Mouse (Mus musculus) MEL-GATA-1-ER (cell line): ENCODE measurements at regions not wholly inside any gene's neighbourhood (a gene's known extent, or its start where the extent isn't known, plus 50 kb on each side); places are given as distances from the start of the nearest gene placed in this dataset.

Experiments used
- DNase-seq: peaks from one replicate; pipeline ENCODE4 v3.0.0-alpha.2; 2012; ENCODE audit warnings: low read depth; ENCODE audit errors: extremely low read depth

DNA sequence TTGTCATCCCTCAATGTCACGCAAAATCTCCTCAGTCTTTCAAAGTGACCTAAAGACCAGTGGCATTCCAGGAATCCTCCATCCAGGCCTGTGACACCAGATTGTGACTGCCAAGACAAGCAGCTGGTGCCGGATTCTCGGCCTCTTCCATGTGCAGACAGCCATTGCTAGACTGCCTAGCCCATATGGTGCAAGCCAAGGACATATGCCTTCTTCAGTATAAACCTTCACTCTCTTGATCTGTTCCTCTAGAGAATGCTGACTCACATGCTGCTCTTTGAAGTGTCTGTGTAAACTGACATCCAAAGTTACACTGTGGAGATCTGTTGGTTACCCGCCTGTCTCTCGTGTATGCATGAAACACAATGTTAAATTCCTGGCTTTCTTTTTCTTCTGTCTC, 589.4 kb upstream of the Kdm8 start:
- DNase-seq: no peak

DNA sequence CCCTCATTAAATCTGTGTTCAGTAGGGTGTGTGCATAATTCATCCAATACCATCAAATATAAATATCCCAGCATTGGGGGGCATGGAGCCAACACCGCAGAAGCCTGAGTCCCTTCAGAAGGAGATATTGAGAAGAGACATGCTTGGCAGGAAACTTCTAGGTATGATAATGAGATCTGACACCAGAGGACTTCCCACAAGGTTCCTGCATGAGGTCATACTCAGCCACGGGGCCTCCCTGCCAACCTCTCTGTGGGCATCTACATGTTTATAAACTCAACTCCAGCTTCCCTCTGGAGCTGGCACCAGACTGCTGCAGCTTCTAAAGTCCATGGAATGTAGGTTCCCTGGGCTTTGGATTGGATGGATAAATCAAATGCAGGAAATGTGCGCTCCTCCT, 587.4 kb upstream of the Kdm8 start:
- DNase-seq: no peak

DNA sequence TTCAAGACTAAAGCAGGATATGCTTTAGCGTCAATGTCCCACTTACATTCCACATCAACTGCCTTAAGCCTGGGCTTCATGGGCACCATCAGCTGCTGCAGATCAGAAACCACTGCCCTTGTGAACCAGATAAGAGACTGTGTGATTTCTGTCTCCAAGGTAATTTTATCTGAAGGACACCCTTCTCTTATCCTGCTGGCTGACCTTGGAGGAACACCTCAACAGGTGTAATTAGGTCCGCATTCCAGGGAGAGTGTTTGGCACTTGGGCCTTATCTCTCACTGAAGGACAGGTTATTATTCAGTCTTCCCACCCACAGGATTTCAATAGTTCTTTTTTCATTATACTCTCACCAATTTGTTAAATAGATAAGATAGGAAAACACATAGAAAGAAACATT, 583.1 kb upstream of the Kdm8 start:
- no peak for DNase-seq

DNA sequence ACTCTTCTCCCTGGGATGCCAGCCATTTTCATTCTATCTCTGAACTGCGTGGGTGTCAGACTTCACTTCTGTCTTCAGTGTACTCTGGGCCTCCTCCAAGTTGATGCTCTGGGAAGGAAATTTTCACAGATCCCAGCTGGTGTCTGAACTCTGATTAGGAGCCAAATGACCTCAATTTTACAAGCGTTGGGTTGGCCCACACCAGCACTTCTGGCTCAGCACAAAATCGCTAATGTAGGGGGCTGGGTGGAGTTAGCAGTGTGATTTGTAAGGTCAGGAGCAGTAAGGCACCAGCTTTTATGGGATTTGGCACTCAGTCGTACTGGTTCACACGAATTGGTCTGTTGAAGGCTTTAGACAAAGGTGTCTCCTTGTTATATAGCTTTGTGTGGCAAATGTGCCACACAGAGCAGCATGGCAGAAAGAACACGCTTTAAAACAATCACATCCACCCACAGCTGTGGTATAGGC, 576.3 kb upstream of the Kdm8 start:
- no peak for DNase-seq

DNA sequence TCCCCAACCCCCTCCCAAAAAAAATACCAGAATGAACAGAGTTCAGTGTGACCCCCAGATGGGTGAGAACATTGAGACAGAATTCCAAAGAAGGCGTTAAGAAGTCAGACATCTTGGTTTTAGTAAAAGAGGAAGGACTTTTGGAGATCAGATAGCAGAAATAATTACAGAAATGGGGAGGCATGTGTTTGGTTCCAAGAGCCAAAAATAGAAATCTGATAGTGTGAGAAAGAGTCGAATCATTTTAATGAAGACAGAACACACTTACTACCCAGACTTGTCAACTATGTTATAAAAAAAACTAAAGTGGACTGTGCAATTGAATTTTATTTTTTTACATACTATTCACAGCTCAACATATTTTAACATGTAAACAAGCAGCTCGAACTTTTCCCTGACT, 575.9 kb upstream of the Kdm8 start:
- no peak for DNase-seq

DNA sequence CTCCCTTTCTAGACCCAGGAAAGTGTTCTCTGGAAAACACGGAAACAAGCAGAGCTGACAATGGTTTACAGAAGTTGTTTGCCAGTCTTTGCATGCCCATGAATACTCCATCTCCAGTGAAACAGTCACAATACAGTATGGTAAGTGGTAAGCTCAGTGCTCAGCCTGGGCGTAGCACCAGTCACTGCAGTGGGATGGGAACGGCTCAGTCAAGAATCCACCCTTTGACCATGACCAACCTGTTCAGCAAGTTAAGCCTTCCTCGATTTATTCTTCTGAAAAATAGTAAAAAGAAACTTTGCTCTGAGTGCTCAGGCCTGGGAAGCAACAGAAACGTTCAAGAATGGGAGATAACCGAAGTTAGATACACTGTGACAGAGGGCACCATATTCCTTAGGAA, 563.7 kb upstream of the Kdm8 start:
- no peak for DNase-seq

DNA sequence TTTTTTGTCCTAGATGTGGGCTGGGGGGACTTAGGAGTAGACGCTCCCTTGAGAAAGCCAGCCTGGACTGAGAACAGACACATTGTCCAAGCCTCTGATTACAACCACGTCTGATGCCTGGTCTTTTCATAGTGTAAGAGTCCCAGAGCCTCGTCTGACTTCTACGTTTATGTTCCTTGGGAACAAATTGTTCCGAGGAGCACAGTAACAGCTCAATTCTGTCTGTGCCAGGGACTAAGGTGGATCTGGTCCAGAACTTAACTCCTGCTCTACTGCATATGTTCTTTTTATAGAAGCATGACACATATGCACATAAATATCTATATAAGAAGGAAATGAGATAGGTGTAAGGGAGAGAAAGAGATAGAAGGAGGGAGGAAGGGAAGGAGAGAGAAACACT, 537.2 kb upstream of the Kdm8 start:
- no peak for DNase-seq

DNA sequence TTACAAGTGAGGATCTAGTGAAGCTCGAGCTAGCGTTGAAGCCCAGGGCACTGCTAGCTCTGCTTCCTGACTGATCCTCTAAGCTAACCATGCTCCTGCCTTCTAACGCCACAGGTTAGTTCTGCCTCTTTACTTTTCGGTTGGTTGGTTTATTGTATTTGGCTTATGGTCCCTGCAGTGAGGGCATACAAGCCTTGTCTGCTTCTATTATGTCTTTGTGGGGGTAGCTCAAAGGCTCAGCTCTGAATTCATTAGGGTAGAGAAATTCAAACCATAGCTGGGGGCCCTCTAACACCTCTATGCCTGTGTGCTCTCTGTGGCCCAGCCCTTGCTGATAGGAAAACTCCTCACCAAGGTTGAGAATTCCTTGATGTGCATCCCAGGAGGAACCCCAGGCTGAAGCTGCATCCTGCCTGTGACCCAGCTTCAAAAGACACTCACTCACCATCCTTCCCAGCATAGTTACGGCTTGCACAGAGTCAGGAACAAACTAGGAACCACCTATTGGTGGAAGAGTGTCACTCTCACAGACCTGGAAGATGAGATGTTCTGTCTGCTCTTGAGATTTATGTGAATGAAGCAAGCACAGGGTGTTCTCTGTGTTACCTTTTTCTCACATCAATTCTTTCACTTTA, 536.7 kb upstream of the Kdm8 start:
- DNase-seq: no peak

DNA sequence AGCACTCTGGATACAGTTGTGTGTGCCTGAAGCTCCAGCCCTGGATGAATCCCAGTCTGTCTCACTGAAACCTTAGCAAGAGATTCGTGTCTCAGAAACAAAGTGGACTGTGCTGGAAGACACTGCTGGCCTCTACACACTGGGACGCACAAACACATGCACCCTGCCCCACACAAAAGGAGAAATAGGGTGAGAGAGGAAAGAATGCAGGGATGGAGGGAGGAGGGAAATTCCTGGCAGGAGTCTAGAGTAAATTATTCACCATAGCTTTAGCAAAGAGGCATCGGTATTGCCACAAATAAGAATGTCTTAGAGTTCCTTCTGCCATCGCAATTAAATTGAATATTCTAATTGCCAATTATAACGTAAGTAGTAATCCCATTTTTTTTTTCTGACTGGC, 530.4 kb upstream of the Kdm8 start:
- DNase-seq: no peak

DNA sequence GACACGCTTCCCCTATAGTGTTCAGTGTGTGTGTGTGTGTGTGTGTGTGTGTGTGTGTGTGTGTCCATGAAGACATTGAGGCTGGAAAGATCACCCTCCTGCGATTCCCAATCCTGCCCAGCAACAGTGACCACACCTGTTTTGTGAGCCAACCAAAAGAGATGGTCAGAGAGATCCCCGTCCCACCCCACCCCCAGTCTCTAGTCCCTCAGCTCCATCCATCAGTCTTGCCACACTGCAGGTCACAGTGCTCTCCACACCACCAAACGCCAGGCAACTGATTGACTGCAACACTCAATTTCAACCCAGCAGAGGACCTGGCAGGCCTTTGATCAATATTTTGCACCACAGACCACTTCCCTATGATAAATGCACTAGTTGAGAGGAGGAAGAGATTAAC, 530.0 kb upstream of the Kdm8 start:
- DNase-seq: no peak

DNA sequence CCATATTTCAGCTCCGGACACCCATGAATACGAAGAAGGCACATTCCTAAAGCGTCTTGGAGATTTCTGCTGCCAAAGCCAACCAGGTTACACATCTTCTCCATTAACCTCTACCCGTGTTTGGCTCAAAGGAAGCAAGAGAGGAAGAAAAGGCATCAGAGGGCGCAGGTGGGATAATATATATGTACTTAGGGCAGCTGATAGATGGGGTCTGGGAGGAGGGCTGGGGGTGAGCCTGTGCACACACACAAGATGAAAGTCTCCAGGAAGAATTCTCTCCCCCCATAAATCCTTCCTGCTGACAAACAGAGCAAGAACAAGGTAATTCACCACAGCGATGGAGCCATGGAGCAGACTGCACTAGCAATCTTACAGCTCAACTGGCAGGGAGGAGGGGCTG, 529.5 kb upstream of the Kdm8 start:
- no peak for DNase-seq

DNA sequence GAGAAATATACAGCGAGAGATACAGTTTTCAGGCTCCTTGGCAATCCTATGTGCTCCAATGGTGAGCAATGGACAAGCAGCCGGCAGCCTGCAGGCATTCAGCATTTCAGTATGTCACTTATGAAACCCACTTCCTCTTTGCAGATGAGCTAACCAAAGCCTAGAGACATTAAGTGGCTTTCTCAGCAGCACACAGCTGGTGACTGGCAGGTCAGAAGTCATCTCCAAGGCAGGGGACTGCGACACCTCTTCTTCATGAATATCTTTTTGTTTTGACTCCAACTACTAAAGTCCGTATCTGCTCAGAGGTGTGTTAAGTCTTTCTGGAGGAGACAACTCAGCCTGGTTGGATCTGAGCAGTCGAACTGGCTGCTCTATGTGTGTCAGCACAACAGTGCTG, 528.8 kb upstream of the Kdm8 start:
- DNase-seq: no peak

DNA sequence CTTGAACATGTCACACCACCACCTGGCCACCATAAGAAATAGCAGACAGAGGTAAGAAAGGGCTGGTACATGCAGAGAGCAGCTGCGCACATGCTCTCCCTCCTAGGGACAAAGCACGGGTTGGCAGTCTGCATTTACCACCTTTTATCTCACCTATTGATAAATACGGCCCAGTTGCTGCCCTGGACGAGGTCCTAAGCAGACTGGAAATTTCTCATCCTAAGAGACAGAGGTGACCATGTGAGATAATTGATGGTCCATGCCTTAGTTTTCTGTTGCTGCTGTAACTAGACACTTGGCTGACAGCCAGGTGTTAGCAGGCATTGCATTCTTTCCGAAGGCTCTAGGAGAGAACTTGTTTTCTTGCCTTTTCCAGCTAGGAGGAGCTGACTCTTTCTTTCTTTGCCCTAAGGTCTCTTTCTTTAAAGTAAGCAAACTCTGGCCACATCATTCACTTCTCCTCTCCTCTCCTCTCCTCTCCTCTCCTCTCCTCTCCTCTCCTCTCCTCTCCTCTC, 526.8 kb upstream of the Kdm8 start:
- no peak for DNase-seq

DNA sequence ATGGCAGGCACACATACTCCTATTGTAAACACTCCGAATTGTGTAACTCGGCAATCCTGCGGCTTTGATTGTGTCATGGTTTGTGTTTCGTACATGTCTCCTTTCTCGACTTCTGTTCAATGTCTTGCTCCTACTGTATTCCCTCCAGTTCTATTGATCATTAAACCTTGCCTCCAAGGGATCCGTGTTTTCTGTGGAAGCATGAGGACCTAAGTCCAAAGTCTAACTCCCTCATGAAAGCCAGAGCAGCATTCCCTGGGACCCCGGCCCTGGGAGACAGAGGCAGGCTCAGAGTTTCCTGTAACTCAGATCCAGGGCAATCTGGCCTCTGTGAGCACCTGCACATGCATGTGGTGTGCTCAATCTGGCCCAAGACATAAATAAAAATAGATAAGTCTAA, 521.7 kb upstream of the Kdm8 start:
- DNase-seq: no peak

DNA sequence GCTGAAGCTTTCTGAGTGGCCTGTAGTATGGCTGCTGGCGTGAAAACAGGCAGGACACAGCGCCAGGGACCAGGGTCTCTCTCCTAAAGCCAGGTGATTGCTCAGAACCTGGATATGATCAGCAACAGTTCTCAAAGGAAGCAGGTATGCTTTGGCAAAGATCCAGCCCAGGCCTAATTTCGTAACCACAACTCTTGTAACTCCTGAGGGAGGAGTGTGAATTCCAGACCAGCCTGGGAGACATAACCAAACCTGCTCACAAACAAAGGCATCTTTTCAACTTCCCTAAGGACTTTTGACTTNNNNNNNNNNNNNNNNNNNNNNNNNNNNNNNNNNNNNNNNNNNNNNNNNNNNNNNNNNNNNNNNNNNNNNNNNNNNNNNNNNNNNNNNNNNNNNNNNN, 510.9 kb upstream of the Kdm8 start:
- DNase-seq: no peak

DNA sequence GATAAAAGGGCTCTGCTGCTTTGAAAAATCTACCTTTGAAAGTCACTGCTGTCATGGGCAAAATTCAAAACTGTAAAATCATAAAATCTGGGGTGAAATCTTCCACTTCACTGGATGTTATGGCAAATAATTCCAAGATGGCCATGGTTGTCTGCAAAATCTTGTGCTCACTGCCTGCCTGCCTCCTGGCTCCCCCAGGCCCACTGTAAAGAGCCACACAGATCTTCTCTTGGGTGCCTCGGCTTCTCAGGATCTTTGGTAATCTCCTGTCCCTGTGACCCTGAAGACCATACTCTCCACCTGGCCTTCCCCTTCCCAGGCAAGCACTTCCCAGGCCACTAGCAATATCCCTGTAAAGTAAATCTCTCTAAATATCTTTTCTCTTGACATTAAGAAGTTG, 505.1 kb upstream of the Kdm8 start:
- DNase-seq: no peak

DNA sequence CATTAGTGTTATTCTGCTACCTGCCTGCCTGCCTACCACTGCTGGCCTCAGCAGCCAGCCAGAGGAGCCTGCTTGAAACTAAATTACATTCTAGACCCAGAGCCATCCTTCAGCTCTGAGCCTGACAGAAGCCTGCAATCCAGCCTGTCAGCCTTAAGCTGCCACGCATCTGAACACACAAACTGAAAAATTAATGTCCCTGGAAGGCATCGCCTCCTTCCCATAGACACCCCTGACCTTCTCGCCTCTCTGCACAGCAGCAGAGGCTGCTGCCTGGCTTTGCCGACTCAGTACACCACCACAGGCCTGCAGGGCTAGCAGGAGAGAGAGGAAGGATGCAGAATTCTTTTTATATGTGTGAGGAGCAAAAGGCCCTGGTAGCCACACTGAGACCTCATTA, 502.9 kb upstream of the Kdm8 start:
- DNase-seq: no peak

DNA sequence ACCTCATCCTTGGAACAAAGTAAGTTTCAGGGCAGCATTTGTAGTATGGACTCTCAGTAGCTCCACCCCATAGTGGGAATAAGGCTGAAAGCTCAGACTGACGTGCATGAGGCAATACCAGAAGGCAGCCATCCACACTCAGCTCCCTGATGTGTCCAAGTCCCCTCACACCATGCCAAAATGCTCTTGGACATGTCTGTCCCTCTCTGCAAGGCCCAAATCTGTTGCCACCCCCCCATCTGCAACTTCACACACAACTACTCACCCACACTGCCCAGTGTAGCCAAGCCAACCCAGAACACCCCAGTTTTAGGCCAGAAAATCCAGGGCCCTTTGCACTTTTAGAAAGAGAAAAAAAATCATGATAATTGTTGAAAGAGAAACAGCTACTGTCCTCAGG, 498.1 kb upstream of the Kdm8 start:
- DNase-seq: no peak

DNA sequence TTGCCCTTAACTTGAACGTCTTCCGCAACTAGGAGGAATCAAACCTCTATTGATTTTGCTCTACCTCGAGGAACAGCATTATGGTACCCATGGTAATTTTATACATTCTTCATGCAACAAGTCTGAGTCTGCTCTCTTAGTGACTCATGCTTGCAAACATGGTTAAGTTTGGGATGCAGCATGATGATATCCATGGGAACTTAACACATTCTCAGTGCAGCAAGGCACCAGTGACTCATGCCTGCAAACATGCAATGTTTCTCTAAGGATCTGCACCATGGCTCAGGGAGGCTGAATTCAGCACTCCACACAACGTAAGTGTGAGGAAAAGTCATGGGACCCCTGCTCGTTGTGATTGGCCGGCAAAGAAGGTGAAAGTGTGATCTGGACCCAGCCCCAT, 487.1 kb upstream of the Kdm8 start:
- DNase-seq: no peak

DNA sequence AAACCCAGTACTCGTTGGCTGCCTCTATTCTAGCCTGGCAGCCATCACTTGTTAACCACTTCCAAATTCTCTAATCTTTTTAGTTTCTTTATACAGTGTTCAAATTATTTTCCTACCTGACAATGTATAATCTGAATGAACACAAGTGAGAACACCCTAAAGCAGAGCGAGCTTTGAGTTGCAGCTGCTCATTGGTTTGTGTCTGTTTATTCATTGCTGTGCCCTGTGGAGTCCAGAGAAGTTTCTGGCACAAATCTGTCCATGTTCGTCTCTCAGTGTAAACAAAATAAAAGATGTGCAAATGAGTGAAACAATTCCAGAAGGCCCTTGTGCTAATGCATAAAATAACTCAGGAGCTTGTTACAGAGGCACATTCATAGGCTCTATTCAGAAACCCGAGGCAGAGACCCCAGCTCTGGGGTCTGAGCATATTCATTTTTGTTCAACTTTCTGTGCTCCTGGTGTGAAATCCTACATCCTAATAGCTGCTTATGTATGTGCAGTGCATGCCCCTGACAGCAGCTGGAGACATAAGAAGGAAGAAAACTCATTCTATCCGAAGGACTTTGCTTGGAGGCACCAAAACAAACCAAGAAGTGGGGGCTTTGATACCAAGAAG, 469.5 kb upstream of the Kdm8 start:
- DNase-seq: no peak

DNA sequence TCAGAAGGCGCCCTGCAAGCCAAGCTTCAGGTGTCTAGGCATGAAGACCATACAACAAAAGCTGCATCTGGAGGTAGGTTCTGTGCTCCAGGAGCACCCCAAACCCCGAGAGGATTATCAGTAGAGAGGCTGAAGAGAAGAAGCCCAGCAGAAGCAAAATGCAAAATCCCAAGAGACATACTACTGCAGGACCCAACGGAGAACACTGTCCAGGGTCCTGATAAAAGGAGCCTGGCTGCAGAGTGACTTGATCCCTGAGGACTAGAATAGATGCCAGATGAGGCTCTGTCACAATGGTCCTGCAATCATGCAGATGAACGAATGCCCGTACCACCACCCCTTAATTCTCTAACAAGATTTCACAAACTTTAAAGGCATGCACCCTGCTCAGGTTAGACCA, 455.0 kb upstream of the Kdm8 start:
- no peak for DNase-seq

DNA sequence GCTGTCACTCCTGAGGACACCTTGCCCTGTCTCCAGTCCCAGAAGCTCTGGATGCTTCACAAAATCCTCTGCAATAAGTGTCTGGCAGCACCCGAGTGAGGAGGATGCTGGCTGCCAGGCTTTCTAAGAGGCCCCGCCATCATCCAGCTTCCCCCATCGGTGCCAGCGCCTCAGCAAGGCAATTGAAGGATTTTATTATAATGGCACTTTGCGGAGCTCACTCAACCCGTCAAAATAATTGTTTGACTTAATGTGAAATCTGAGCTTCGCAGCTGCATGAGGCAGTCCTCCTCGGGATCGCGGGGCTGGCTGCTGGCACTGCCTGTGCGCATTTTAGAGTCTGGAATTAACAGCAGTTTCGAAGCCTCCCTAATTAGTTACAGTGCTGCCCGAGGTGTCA, 453.8 kb upstream of the Kdm8 start:
- no peak for DNase-seq

DNA sequence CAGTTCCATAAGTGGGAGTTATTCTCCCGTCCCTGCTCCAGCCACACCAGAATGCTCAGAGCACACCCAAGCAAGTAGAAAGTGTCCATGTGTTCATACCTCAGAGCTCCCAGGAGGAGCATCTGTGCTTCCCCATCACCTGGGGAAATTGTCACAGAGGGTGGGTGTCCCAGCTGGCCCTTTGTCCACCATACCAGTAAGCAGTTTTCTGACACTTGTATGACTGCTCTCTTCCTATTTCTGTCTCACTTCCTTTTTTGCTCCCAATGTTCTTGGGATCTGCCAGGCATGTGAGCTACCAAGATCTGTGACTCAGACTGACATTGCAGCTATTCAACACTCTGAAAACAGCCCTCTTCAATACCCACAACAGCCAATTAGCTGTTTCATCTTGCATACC, 447.9 kb upstream of the Kdm8 start:
- no peak for DNase-seq
